Mouse (Mus musculus) common myeloid progenitor, adult 5-6 weeks (primary cell): ENCODE results near the gene Ndufa12. TPM values are rescaled to one million over a fixed set of nuclear protein-coding genes. Genes with fewer than 3 reads are reported as not detected.

Experiments used
- total RNA-seq: library from RNA; stranded (forward); fragments of 200-1000, 187-1606 nt; gene quantifications from 2 replicates; pipeline ENCODE4 v1.2.3, GENCODE M21; 2017

The Ndufa12 gene
- total RNA-seq, 1 experiment from 2014 or later, result 335 TPM

Other genes starting within 250 kb of the Ndufa12 start
- 6.0 and 14.7 TPM in 2 replicates for gene Vezt, start 162.9 kb upstream of the Ndufa12 start, total RNA-seq
- gene Fgd6, start 162.7 kb upstream of the Ndufa12 start, total RNA-seq, result 1.8 and 2.7 TPM in 2 replicates
- gene Nr2c1, start 50.7 kb upstream of the Ndufa12 start, total RNA-seq, result 8.7 and 11.1 TPM in 2 replicates
- gene Gm4792, start 100.0 kb downstream of the Ndufa12 start, total RNA-seq, result not detected in 2 replicates
- 0.37 and 5.1 TPM in 2 replicates for gene Tmcc3, start 113.2 kb downstream of the Ndufa12 start, total RNA-seq